Mouse (Mus musculus): Measurements from ENCODE around the gene Gsdme. TPM values are rescaled to one million over a fixed set of nuclear protein-coding genes. Genes with fewer than 3 reads are reported as not detected.

Gene Gsdme
- polyA plus RNA-seq, 1 experiment from 2014 or later = 32.2 TPM

DNA sequence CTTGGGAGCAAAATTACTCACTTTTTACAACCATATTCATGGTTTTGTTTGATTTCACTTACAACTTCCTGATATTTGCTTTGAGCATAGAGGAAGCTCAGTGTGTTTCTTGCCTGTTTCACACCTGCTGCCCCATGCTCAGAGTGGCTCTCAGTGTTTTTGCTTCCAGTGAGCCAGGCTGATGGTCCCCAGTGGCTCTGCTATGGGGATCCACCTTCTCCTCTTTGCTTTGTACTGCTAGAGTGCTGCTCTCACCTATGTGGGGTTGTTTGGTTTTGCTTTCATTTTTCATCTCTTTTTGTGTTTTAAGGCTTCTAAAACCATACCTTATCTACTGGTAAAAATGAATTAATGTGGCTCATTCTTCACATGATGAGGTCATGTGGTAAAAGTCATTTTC, 117.5 kb downstream of the Gsdme start:
- no peak for ATAC-seq (ENCODE audit: insufficient read depth, low FRiP score)
- Histone ChIP-seq H3K36me3 (ENCODE audit: control insufficient read depth, insufficient read depth, low read length) (no peaks in the 10 kb centered on the region), H3K4me2 (ENCODE audit: low read depth, low read length) (no peak overlapping the region), H3K4me3 (replicated peaks; ENCODE audit: low read length) (no peak overlapping the region), H3K27me3 (ENCODE audit: control insufficient read depth, insufficient read depth, low read length) (no peaks in the 10 kb centered on the region), H3K4me1 (ENCODE audit: control insufficient read depth, insufficient read depth, low read length) (no peaks in the 10 kb centered on the region), H3K9ac (ENCODE audit: low read length) (no peak overlapping the region), H3K9me3 (replicated peaks; ENCODE audit: control insufficient read depth, low read length) (no peaks in the 10 kb centered on the region), H3K27ac (ENCODE audit: low read length) (no peak overlapping the region)

- no peak for ATAC-seq (ENCODE audit: insufficient read depth, low FRiP score)
- no peak overlapping the region for H3K27ac ChIP-seq (ENCODE audit: low read length)
- 74% methylated on average over 3 of the region's 3 CpGs for WGBS
Observed at GRCm38 (mm10) chr6:50139526-50139925, 124.1 kb downstream of the Gsdme start.

More at GRCm38 (mm10) chr6:50139526-50139925, 124.1 kb downstream of the Gsdme start:
- Histone ChIP-seq H3K27me3 (ENCODE audit: control insufficient read depth, insufficient read depth, low read length) (no peaks in the 10 kb centered on the region), H3K4me2 (ENCODE audit: low read depth, low read length) (no peak overlapping the region), H3K4me1 (ENCODE audit: control insufficient read depth, insufficient read depth, low read length) (no peaks in the 10 kb centered on the region), H3K9ac (ENCODE audit: low read length) (no peak overlapping the region), H3K9me3 (replicated peaks; ENCODE audit: control insufficient read depth, low read length) (no peaks in the 10 kb centered on the region), H3K4me3 (replicated peaks; ENCODE audit: low read length) (no peak overlapping the region), H3K36me3 (ENCODE audit: control insufficient read depth, insufficient read depth, low read length) (no peaks in the 10 kb centered on the region)

Other genes starting within 250 kb of the Gsdme start
- gene Mpp6, start 153.6 kb downstream of the Gsdme start, polyA plus RNA-seq (2015; fragmentation: Nextera tagmentation; extraction: Ambion mirVana) = 32.7 and 40.6 TPM in 2 replicates
- 15.5 and 19.0 TPM in 2 replicates for gene Osbpl3, start 192.3 kb upstream of the Gsdme start, polyA plus RNA-seq (2015; fragmentation: Nextera tagmentation; extraction: Ambion mirVana)